Mouse (Mus musculus) lung, postnatal 0 days (tissue): ENCODE data around the gene Zcchc4.
A peak's percentile ranks its signal among the peaks of the same experiment; 100 is the strongest.

Experiments
- CTCF ChIP-seq: IDR thresholded peaks from 2 replicates; pipeline ENCODE4 v1.5.1; 2016; ENCODE audit warnings: antibody characterized with exemption, mild to moderate bottlenecking
- EP300 ChIP-seq: IDR thresholded peaks from 2 replicates; pipeline ENCODE4 v1.6.1; 2016; ENCODE audit warnings: antibody characterized with exemption, mild to moderate bottlenecking, control low read depth

- TF ChIP-seq CTCF: no peak
- TF ChIP-seq EP300: peak; percentile 90
These were observed 26.5 kb upstream of the Zcchc4 start for GRCm38 (mm10) chr5:52748732-52749131.
